Mouse (Mus musculus) myocyte (in vitro differentiated cells): ENCODE measurements around the gene Ifi35.

Experiments
- CEBPB ChIP-seq: IDR thresholded peaks from 2 replicates; pipeline ENCODE4 v1.6.1; 2011; ENCODE audit warnings: mild to moderate bottlenecking, moderate library complexity; ENCODE audit not compliant: poor library complexity, insufficient read depth, severe bottlenecking
- E2F4 ChIP-seq: IDR thresholded peaks from one replicate; pipeline ENCODE4 v1.6.1; 2011; ENCODE audit warnings: mild to moderate bottlenecking, control low read depth, moderate library complexity; ENCODE audit not compliant: insufficient read depth
- MYOD1 ChIP-seq, 3 experiments: IDR thresholded peaks; one replicate each; pipeline ENCODE4 v1.6.1; 2011; ENCODE audit warnings: control low read depth in 2 of 3, low read depth in 2 of 3, mild to moderate bottlenecking in 2 of 3, moderate library complexity in 1 of 3; ENCODE audit not compliant: insufficient read length in 2 of 3, control insufficient read depth in 1 of 3
- MYOG ChIP-seq, 3 experiments: IDR thresholded peaks; one replicate each; pipeline ENCODE4 v1.6.1; 2011; ENCODE audit warnings: control low read depth in 2 of 3, low read depth in 2 of 3, mild to moderate bottlenecking in 2 of 3; ENCODE audit not compliant: insufficient read length in 2 of 3, control insufficient read depth in 1 of 3, insufficient read depth in 1 of 3
- POLR2A ChIP-seq: IDR thresholded peaks from one replicate; pipeline ENCODE4 v1.6.1; 2011; ENCODE audit warnings: low read depth, mild to moderate bottlenecking, control low read depth, moderate library complexity; ENCODE audit not compliant: insufficient read length
- POLR2AphosphoS2 ChIP-seq: IDR thresholded peaks from one replicate; pipeline ENCODE4 v1.6.1; 2011; ENCODE audit warnings: low read depth, control low read depth; ENCODE audit not compliant: insufficient read length
- TCF12 ChIP-seq: IDR thresholded peaks from one replicate; pipeline ENCODE4 v1.6.1; 2011; ENCODE audit warnings: mild to moderate bottlenecking, control low read depth; ENCODE audit not compliant: poor library complexity, insufficient read depth, severe bottlenecking
- USF1 ChIP-seq: IDR thresholded peaks from one replicate; pipeline ENCODE4 v1.6.1; 2011; ENCODE audit warnings: low read depth, mild to moderate bottlenecking, control low read depth, moderate library complexity

DNA sequence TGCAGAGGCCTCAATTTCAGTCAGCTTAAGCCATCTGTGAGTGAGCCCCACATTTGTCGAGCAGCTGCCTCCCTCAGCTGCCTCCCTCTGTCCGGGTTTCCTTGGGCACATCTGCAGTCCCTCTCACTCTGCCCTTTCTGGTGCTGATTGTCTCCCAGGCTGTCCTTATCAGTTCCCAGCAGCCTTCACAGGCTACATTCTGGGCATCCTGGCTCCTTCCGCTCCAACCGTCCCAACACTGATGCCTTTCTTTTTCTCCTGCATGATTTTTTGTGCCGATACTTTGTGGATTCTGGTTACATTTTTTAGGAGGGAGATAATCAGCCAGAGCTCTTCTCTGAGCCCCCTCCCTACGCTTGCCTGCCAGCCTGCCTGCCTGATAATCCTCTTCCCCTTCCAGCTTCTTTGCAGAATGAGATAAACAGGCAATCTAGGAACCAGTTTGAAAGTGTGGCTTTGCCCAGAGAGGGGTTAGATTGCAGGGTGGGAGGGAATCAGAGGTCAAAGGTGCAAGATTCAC is 37.4 kb downstream of the Ifi35 start:
- TF ChIP-seq TCF12 (no peak), POLR2A (no peak), CEBPB (no peak), MYOG (IDR thresholded peaks at IDR 0.05; ENCODE audit: control insufficient read depth in 1 of 3, insufficient read depth in 1 of 3, insufficient read length in 2 of 3, low read depth in 2 of 3) (peak in 2 of 3 experiments; percentile 69 to 79), POLR2AphosphoS2 (no peak), E2F4 (no peak), USF1 (no peak), MYOD1 (IDR thresholded peaks at IDR 0.05; ENCODE audit: control insufficient read depth in 1 of 3, insufficient read length in 2 of 3, low read depth in 2 of 3) (peak in 2 of 3 experiments; percentile 59 to 81)
